Mouse (Mus musculus): Measurements from ENCODE around the gene Zfp317. TPM values are rescaled to one million over a fixed set of nuclear protein-coding genes. Genes with fewer than 3 reads are reported as not detected.
"Not testable (repeated sequence)": the region's sequence is repeated elsewhere in the genome, so short reads cannot be mapped to it uniquely, and the experiment has no call there.

Zfp317 gene
- 16.2 and 18.7 TPM in 2 replicates for total RNA-seq (2021)
- long read RNA-seq, experiment 1, partial matches to known transcripts: 0 of 18 reads
- long read RNA-seq, experiment 1, other reads (novel, unspliced or antisense): 14 of 18 reads
- long read RNA-seq, experiment 2, partial matches to known transcripts: 0 of 19 reads
- long read RNA-seq, experiment 2, other reads (novel, unspliced or antisense): 15 of 19 reads

GRCm38 (mm10) chr9:19621843-19622822 lies at the start of gene Zfp317:
Gene Zfp317 (plus strand): TSS chr9:19622102.
- peak; percentile 91 for DNase-seq

- no peak for DNase-seq
These were observed 39.6 kb upstream of the Zfp317 start, which contains the start of gene Olfr855 for GRCm38 (mm10) chr9:19582317-19582716. Gene Olfr855 (plus strand): TSS chr9:19582617.

GRCm38 (mm10) chr9:19621297-19621696 lies 605 bp upstream of the Zfp317 start:
- no peak for DNase-seq

GRCm38 (mm10) chr9:19629574-19629973 lies 7.7 kb downstream of the Zfp317 start:
- DNase-seq: no peak

GRCm38 (mm10) chr9:19645193-19645592 lies 23.3 kb downstream of the Zfp317 start:
- no peak for DNase-seq

- DNase-seq: no peak
These were observed 68.4 kb downstream of the Zfp317 start for GRCm38 (mm10) chr9:19690281-19690680.

GRCm38 (mm10) chr9:19691426-19691825 lies 69.5 kb downstream of the Zfp317 start:
- DNase-seq: no peak

GRCm38 (mm10) chr9:19692430-19692829 lies 70.5 kb downstream of the Zfp317 start:
- no peak for DNase-seq

GRCm38 (mm10) chr9:19694285-19694684 lies 72.4 kb downstream of the Zfp317 start:
- DNase-seq: not testable (repeated sequence)

GRCm38 (mm10) chr9:19694898-19695379 lies 73.0 kb downstream of the Zfp317 start:
- DNase-seq: not testable (repeated sequence)

Other genes starting within 250 kb of the Zfp317 start
- gene Olfr847, start 243.4 kb upstream of the Zfp317 start, total RNA-seq (2021): not detected in 2 replicates
- not detected in 2 replicates for gene Olfr849, start 181.8 kb upstream of the Zfp317 start, total RNA-seq (2021)
- not detected in 2 replicates for gene Olfr850, start 143.9 kb upstream of the Zfp317 start, total RNA-seq (2021)
- gene Olfr851, start 128.8 kb upstream of the Zfp317 start, total RNA-seq (2021): not detected in 2 replicates
- not detected in 2 replicates for gene Olfr853, start 81.0 kb upstream of the Zfp317 start, total RNA-seq (2021)
- not detected in 2 replicates for gene Olfr854, start 54.7 kb upstream of the Zfp317 start, total RNA-seq (2021)
- not detected in 2 replicates for gene Olfr855, start 39.5 kb upstream of the Zfp317 start, total RNA-seq (2021)
- not detected in 2 replicates for gene Olfr857, start 87.3 kb downstream of the Zfp317 start, total RNA-seq (2021)
- not detected in 2 replicates for gene Olfr58, start 158.2 kb downstream of the Zfp317 start, total RNA-seq (2021)
- not detected in 2 replicates for gene Olfr859, start 182.8 kb downstream of the Zfp317 start, total RNA-seq (2021)
- not detected in 2 replicates for gene Olfr860, start 227.6 kb downstream of the Zfp317 start, total RNA-seq (2021)

Measured in adrenal gland, postnatal 14 days (tissue).